Mouse (Mus musculus): ENCODE results near the gene Sdhc.
"Not testable (repeated sequence)": the region's sequence is repeated elsewhere in the genome, so short reads cannot be mapped to it uniquely, and the experiment has no call there.

- not testable (repeated sequence) for TF ChIP-seq CTCF, EP300 (IDR thresholded peaks at IDR 0.05; ENCODE audit: low read depth)
These were observed 72.0 kb downstream of the Sdhc start for GRCm38 (mm10) chr1:171078419-171078818.
